Mouse (Mus musculus): ENCODE data around the gene Gm27021. TPM values are rescaled to one million over a fixed set of nuclear protein-coding genes. Genes with fewer than 3 reads are reported as not detected.

Gm27021 gene
- polyA plus RNA-seq, 1 experiment from 2014 or later: 3.9 TPM

DNA sequence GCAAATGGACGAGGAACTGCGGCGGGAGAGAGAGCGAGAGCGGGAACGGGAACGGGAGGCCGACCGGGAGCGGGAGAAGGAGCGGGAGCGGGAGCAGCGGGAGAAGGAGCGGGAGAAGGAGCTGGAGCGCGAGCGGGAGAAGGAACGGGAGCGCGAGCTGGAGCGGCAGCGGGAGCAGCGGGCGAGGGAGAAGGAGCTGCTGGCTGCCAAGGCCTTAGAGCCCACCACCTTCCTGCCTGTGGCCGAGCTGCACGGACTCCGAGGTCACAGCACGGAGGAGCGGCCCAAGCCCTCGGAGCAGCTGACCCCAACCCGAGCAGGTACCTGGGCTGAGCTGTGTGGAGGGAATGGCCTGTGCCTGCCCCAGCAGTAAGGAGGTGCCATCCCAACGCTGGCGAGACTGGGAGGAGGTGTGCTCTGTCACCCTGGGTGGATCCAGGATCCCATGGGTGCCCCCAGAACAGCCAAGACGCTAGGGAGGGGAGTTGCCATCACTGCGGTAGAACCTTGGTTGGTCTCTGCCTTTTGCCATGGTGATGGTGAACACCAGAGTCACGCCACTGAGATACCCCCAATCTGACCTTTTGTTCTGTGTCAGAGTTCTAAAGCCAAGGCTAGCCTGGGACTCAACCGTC lies 99.6 kb downstream of the Gm27021 start:
- peaks cover 54% of the 10 kb centered on the region for H3K4me1 ChIP-seq

DNA sequence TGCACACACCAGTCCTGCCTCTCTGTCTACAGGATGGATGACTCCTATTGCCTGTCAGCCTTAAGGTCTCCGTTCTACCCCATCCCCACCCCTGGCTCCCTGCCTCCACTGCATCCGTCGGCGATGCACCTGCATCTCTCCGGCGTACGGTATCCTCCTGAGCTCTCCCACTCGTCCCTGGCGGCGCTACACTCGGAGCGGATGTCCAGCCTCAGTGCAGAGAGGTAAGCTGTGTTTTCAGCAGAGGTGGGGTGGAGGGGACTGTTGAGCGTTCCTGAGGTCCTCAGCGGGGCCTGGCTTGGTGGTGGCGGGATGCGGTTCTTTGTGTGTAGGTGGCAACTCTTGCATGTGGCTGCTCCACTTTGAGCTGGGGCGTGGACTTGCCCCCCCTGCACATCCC lies 100.1 kb downstream of the Gm27021 start:
- WGBS: 96% methylated on average over 17 of the region's 17 CpGs
- H3K4me1 ChIP-seq: peaks cover 59% of the 10 kb centered on the region

More for the DNA sequence above, 99.6 kb downstream of the Gm27021 start:
- Histone ChIP-seq H3K4me2 (no peak overlapping the region), H3K9ac (no peak overlapping the region), H3K9me3 (replicated peaks) (no peaks in the 10 kb centered on the region), H3K27me3 (no peaks in the 10 kb centered on the region), H3K36me3 (ENCODE audit: poor library complexity, severe bottlenecking) (peaks cover 82% of the 10 kb centered on the region), H3K4me3 (no peak overlapping the region), H3K27ac (no peak overlapping the region; the same call in 1 of the 2 replicates)
- 96% methylated on average over 36 of the region's 37 CpGs for WGBS
- ATAC-seq: no peak

DNA sequence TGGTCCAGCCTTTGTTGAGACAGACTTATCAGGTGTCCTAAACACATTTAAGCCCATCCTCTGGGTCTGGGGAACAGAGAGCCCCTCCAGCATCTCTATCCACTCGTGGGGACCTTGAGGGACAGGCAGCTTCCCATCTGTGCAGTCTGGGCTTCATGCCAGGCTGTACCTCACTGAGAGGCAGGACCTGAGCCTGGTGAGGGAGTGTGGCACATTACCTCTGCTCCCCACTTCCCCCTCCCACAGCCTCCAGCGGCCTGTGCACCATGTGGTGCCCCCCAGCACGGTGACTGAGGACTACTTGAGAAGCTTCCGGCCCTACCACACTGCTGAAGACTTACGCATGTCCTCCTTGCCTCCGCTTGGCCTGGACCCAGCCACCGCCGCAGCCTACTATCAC lies 101.2 kb downstream of the Gm27021 start:
- H3K4me2 ChIP-seq: no peak overlapping the region
- H3K27me3 ChIP-seq: no peaks in the 10 kb centered on the region
- H3K9ac ChIP-seq: peak overlapping the region; percentile 30; the same call in 1 of the 2 replicates
- peak overlapping the region; percentile 94 for H3K27ac ChIP-seq
- WGBS: 64% methylated on average over 8 of the region's 8 CpGs
- H3K9me3 ChIP-seq (replicated peaks): no peaks in the 10 kb centered on the region
- H3K4me3 ChIP-seq: no peak overlapping the region
- H3K4me1 ChIP-seq: peaks cover 70% of the 10 kb centered on the region
- no peak; the same call in 1 of the 2 replicates for ATAC-seq
- H3K36me3 ChIP-seq (ENCODE audit: poor library complexity, severe bottlenecking): peaks cover 66% of the 10 kb centered on the region

More for the DNA sequence above, 100.1 kb downstream of the Gm27021 start:
- Histone ChIP-seq H3K9me3 (replicated peaks) (no peaks in the 10 kb centered on the region), H3K9ac (no peak overlapping the region), H3K27ac (no peak overlapping the region; the same call in 1 of the 2 replicates), H3K36me3 (ENCODE audit: poor library complexity, severe bottlenecking) (peaks cover 77% of the 10 kb centered on the region), H3K27me3 (no peaks in the 10 kb centered on the region), H3K4me3 (no peak overlapping the region), H3K4me2 (no peak overlapping the region)
- ATAC-seq: no peak

DNA sequence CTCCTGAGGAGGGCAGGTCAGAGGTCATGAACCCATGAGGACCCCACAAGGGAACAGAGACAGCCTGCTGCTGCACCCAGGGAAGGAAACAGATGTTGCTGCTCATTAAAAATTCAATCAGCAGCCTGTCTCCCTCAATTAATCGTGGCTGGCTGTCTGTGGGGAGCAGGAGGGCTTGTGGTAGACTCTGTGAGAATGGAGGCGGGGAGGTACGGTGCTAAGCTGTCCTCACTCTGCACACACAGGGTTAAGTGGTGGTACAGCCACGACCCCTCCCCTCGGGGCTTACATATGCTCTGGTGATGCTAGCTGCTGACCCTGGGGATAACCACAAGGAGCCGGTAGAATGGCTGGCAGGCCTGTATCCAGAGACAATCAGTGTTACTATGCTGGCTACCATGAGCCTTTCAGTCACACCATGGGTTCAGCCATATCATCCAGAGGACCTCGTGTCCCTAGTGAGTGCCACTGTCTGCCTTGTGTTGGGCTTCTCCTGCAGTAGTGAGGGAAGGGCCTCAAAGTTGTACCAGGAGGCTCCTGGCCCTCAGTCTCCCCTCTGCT lies 102.6 kb downstream of the Gm27021 start:
- Histone ChIP-seq H3K27ac (peak overlapping the region; percentile 94), H3K36me3 (ENCODE audit: poor library complexity, severe bottlenecking) (peaks cover 52% of the 10 kb centered on the region), H3K9me3 (replicated peaks) (no peaks in the 10 kb centered on the region), H3K9ac (peak overlapping the region; percentile 35; the same call in 1 of the 2 replicates), H3K27me3 (no peaks in the 10 kb centered on the region), H3K4me3 (no peak overlapping the region), H3K4me2 (no peak overlapping the region), H3K4me1 (peaks cover 79% of the 10 kb centered on the region)
- 0 out of 2 replicates have a peak, but pooled peaks have one; percentile 11 for ATAC-seq
- WGBS: 15% methylated on average over 7 of the region's 7 CpGs

DNA sequence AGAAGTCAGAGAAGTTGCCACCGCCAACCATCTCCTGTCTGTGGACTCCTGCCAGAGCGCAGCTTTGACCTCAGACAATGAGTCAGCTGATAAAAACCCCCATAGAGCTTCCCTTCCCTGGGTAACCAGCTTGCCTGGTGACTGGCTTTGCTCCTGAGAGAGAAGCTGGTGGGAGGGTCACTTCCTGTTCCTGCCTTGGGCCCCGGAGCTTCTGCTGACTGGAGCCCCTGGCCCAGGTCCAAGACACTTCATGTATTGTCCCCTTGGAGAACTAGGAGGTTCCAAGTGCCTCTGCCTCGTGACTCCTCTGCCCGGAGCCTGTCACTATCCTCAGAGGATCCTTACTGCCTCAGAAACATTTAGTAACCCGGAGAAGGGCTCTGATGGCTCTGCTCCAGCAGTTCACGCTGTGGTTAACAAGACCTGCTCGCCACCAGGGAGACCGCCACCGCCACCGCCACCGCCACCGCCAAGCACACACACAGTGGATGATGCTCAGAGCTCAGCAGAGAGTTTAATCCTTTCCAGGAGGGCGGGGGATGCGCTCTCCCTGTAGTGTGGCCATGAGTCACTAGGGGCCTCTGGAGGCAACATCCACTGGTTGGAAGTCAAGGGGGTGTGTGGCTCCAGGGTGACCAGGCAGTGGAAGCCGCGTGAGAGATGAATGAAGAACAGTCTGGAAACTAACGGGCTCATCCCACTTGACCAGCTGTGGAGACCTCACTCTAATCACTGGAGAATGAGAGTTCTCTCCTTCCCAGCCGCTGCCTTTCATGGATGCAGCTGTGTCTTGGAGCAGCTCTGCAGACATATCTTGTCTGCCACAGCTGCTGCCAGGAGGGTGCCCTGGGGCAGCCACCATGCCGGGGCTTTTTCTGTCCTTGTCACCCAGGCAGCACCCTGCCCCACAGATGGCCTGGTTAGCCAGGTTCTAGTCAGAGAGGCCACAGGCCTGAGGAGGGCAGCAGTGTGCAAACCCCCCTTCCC lies 103.7 kb downstream of the Gm27021 start:
- Histone ChIP-seq H3K4me3 (peak overlapping the region; percentile 5; the same call in 1 of the 2 replicates), H3K4me1 (peaks cover 84% of the 10 kb centered on the region), H3K36me3 (ENCODE audit: poor library complexity, severe bottlenecking) (peaks cover 41% of the 10 kb centered on the region), H3K9me3 (replicated peaks) (no peaks in the 10 kb centered on the region), H3K27ac (peak overlapping the region; percentile 94), H3K9ac (peak overlapping the region; percentile 36), H3K4me2 (peak overlapping the region; percentile 27), H3K27me3 (no peaks in the 10 kb centered on the region)
- WGBS: 9% methylated on average over 20 of the region's 20 CpGs
- ATAC-seq: peak; percentile 19; the same call in 1 of the 2 replicates

DNA sequence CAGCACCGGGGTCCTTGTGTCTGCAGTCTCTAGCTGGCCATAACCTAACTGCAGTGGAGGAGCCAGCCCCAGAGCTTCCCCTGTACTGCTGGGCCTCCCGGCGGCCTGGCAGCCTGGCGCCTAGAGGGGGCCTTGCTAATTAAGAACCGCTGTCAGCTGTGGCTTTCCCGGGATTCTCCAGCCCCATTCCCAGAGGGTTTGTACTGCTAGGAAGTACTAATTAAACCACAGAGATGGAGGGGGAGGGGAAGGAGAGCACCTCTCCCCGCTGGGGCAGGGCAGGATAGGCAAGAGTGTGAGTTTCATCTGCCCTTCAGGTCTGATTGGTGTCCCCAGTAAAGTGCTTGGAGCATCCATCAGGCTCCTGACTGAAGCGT lies 104.5 kb downstream of the Gm27021 start:
- no peaks in the 10 kb centered on the region for H3K9me3 ChIP-seq (replicated peaks)
- peak overlapping the region; percentile 94 for H3K27ac ChIP-seq
- no peaks in the 10 kb centered on the region for H3K27me3 ChIP-seq
- H3K9ac ChIP-seq: peak overlapping the region; percentile 36; the same call in 1 of the 2 replicates
- peaks cover 33% of the 10 kb centered on the region for H3K36me3 ChIP-seq (ENCODE audit: poor library complexity, severe bottlenecking)
- peak; percentile 29; the same call in 1 of the 2 replicates for ATAC-seq
- peak overlapping the region; percentile 5; the same call in 1 of the 2 replicates for H3K4me3 ChIP-seq
- WGBS: 3% methylated on average over 8 of the region's 8 CpGs
- peak overlapping the region; percentile 27 for H3K4me2 ChIP-seq
- peaks cover 92% of the 10 kb centered on the region for H3K4me1 ChIP-seq

DNA sequence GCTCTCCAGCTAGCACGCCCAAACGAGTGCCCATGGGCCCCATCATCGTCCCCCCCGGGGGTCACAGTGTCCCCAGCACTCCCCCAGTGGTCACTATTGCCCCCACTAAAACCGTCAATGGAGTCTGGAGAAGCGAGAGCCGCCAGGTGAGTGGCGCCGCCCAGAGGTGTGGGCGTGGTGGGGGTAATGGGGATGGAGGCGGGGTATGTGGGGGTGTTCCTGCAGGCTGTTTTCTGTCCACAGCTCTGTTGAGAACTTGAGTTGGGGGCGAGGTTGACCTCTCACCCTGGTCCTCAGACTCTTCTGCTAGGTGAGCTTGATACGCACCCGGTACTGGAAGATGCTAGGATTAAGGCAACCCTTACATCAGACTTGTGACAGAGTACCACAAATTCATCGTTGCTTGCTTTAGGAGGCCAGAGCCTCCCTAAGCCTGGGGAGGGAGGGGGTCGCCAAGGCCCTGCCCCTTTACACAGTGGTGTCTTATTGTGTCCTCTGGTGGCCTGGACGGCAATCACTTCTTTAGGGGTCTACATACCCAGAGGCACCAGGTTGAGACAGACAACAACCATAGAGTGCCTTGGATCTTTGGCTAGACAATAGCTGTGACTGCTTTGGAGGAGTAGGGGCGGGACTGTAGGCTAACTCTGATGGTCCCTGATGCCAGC lies 105.1 kb downstream of the Gm27021 start:
- Histone ChIP-seq H3K9ac (peak overlapping the region; percentile 17; the same call in 1 of the 2 replicates), H3K27me3 (no peaks in the 10 kb centered on the region), H3K36me3 (ENCODE audit: poor library complexity, severe bottlenecking) (peaks cover 27% of the 10 kb centered on the region), H3K4me1 (peaks cover 97% of the 10 kb centered on the region), H3K9me3 (replicated peaks) (no peaks in the 10 kb centered on the region), H3K4me2 (peak overlapping the region; percentile 27; the same call in 1 of the 2 replicates), H3K27ac (peak overlapping the region; percentile 94), H3K4me3 (no peak overlapping the region)
- WGBS: 67% methylated on average over 18 of the region's 18 CpGs
- no peak for ATAC-seq

DNA sequence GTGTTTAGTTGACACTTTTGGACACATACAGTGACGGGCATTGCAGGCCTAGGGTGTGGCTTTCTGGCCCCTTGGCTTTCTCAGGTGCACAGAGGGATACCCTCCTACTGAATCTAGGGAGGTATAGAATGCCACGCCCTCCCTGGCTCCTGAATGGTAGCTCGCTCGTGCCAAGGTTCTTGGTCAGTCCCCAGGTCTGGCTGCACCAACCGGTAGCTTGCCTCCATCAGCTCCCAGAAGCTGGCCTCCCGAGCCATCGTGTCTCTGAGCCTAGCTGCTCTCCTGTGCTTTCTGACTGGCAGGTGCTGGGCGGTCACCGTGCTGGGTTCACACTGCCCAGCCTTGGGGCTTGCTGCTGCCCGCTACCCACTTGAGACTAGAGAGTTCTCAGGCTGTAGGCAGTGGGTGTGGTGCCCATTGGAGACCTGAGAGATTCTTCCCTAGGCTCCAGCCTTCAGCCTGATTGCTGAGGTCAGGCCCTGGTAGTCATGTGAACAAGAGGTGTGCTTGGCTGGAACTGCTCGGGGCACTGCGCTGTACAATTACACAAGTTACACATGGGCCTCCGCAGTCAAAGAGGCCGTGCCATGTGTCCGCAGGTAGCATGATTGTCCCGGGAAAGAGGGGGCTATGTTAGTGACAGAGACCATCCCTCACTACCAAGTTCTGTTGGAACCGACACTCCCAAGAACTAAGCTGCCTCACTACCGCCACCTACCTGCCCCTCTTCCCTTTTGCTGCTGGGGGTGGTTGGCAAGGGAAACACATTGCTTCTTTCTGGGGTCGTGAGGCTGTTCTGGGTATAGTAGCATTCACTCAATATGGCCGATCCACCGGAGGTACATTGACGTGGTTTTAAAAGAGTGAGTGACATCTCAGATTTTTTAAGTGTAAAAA lies 106.1 kb downstream of the Gm27021 start:
- peaks cover 100% of the 10 kb centered on the region for H3K4me1 ChIP-seq
- no peak overlapping the region for H3K9ac ChIP-seq
- H3K9me3 ChIP-seq (replicated peaks): no peaks in the 10 kb centered on the region
- ATAC-seq: no peak
- no peak overlapping the region for H3K4me3 ChIP-seq
- 77% methylated on average over 22 of the region's 22 CpGs for WGBS
- H3K4me2 ChIP-seq: no peak overlapping the region
- H3K36me3 ChIP-seq (ENCODE audit: poor library complexity, severe bottlenecking): peaks cover 17% of the 10 kb centered on the region
- peak overlapping the region; percentile 94 for H3K27ac ChIP-seq
- H3K27me3 ChIP-seq: no peaks in the 10 kb centered on the region

DNA sequence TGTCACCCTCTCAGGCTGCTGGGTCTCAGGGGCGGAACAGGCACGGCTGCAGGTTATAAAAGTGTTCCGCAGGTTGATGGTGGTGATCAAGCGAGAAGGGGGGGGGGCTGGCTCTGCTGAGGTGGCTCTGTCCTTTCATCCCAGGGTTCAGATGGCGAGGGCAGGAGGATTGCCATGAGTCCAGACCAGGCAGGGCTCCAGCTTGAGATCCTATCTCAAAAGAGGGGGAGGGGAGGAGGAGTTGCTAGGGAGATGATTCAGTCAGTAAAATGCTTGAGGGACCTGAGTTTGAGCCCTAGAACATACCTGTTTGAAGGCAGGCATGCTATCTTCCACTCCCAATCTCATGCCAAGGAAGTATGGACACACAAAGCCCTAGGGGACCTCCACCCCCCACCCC lies 107.3 kb downstream of the Gm27021 start:
- H3K36me3 ChIP-seq (ENCODE audit: poor library complexity, severe bottlenecking): peaks cover 9% of the 10 kb centered on the region
- H3K4me2 ChIP-seq: no peak overlapping the region
- H3K27me3 ChIP-seq: no peaks in the 10 kb centered on the region
- no peak for ATAC-seq
- 74% methylated on average over 5 of the region's 5 CpGs for WGBS
- peak overlapping the region; percentile 90; the same call in 1 of the 2 replicates for H3K27ac ChIP-seq
- peak overlapping the region; percentile 31; the same call in 1 of the 2 replicates for H3K9ac ChIP-seq
- H3K9me3 ChIP-seq (replicated peaks): no peaks in the 10 kb centered on the region
- no peak overlapping the region for H3K4me3 ChIP-seq
- H3K4me1 ChIP-seq: peaks cover 100% of the 10 kb centered on the region

DNA sequence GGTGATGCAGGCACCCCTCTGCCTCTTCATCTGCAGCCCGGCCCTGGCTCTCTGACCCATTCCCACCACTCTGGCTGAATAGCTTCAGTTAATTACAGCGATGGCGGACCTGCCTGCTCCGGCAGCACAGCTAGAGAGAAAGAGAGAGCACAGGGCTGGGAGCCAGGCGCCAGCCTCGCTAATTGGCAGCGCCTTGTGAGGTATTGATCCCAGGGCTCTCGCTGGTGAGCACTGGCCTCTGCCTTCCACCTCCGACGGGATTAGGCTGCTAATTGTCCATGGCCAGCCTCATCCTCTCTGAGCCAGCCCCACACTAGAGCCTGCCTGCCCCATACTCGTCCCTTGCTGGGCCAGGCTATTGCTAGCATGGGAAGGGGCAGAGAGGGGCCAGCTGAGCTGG lies 108.2 kb downstream of the Gm27021 start:
- H3K27ac ChIP-seq: peak overlapping the region; percentile 90
- H3K4me2 ChIP-seq: peak overlapping the region; percentile 33
- H3K4me3 ChIP-seq: no peak overlapping the region
- H3K9ac ChIP-seq: peak overlapping the region; percentile 35; the same call in 1 of the 2 replicates
- H3K27me3 ChIP-seq: no peaks in the 10 kb centered on the region
- no peaks in the 10 kb centered on the region for H3K9me3 ChIP-seq (replicated peaks)
- peak; percentile 54 for ATAC-seq
- peaks cover 100% of the 10 kb centered on the region for H3K4me1 ChIP-seq
- H3K36me3 ChIP-seq (ENCODE audit: poor library complexity, severe bottlenecking): peaks cover 10% of the 10 kb centered on the region
- WGBS: 4% methylated on average over 11 of the region's 11 CpGs
